Mouse (Mus musculus) limb, embryonic 11.5 days (tissue): ENCODE data around the gene Nudt7. TPM values are rescaled to one million over a fixed set of nuclear protein-coding genes. Genes with fewer than 3 reads are reported as not detected.

Source experiments
- ATAC-seq: fragments of 200-750 bp; cut with Nextera tagmentation; 2 replicates; pipeline ENCODE4 v1.8.0; 2017; ENCODE audit warnings: low read depth; ENCODE audit not compliant: insufficient number of reproducible peaks, low FRiP score, low TSS enrichment
- DNase-seq: peaks from one replicate; pipeline ENCODE4 v3.0.0-alpha.2; 2015; ENCODE audit warnings: low spot score
- H3K27ac ChIP-seq: fragments of 300-500 bp; sonication (generic); replicated peaks from 2 replicates; pipeline ENCODE4 v1.5.1; 2014; ENCODE audit warnings: low read depth, mild to moderate bottlenecking, low read length
- H3K27me3 ChIP-seq: fragments of 300-500 bp; sonication (generic); 2 replicates; pipeline ENCODE4 v1.6.1; 2014; ENCODE audit warnings: mild to moderate bottlenecking, low read length, mixed read lengths; ENCODE audit not compliant: control insufficient read depth, insufficient read depth
- H3K36me3 ChIP-seq: fragments of 300-500 bp; sonication (generic); 2 replicates; pipeline ENCODE4 v1.6.1; 2014; ENCODE audit warnings: mild to moderate bottlenecking, low read length, moderate library complexity, mixed read lengths; ENCODE audit not compliant: control insufficient read depth, insufficient read depth
- H3K4me1 ChIP-seq: fragments of 300-500 bp; sonication (generic); 2 replicates; pipeline ENCODE4 v1.6.1; 2014; ENCODE audit warnings: low read length, mixed read lengths; ENCODE audit not compliant: control insufficient read depth, insufficient read depth
- H3K4me2 ChIP-seq: fragments of 300-500 bp; sonication (generic); 2 replicates; pipeline ENCODE4 v1.6.1; 2014; ENCODE audit warnings: low read depth, mild to moderate bottlenecking, moderate library complexity; ENCODE audit not compliant: severe bottlenecking
- H3K4me3 ChIP-seq: fragments of 300-500 bp; sonication (generic); 2 replicates; pipeline ENCODE4 v1.5.1; 2014; ENCODE audit warnings: low read depth, low read length
- H3K9ac ChIP-seq: fragments of 300-500 bp; sonication (generic); 2 replicates; pipeline ENCODE4 v1.6.1; 2014; ENCODE audit warnings: mild to moderate bottlenecking, low read length
- H3K9me3 ChIP-seq: fragments of 300-500 bp; sonication (generic); 2 replicates; pipeline ENCODE4 v1.6.1; 2016; ENCODE audit warnings: low read length; ENCODE audit not compliant: control insufficient read depth
- WGBS: fragments of 180-500 bp; shearing (Covaris S2); extraction: QIAGEN DNeasy Blood & Tissue Kit; methylation state at CpG from one replicate; pipeline ENCODE4 v1.1.7; 2014; 5-methylcytosine and 5-hydroxymethylcytosine counted together
- polyA plus RNA-seq: library from polyadenylated mRNA; unstranded; fragments of >200 nt; fragmentation: Nextera tagmentation; extraction: Ambion mirVana; gene quantifications from 2 replicates; pipeline ENCODE4 v1.2.1, GENCODE M21; 2014

Nudt7 gene
- polyA plus RNA-seq, 1 experiment from 2014 or later: 11.2 TPM

DNA sequence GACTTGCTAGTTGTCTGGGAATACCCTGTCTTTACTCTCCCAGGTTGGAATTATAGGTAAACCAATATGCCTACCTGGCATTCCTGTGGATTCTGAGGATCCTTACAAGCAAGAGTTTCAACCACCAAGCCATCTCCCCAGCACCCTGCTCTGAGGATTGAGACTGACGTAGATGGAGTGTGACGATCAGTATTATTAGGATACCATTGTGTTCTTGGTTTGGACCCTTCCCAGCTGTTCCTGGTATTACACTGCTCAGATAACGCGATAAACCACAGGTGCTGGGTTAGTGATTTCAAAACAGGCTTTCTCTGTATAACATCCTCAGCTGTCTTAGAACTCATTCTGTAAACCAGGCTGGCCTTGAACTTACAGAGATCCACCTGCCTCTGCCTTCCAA is 1.9 kb upstream of the Nudt7 start:
- 93% methylated on average over 4 of the region's 4 CpGs for WGBS
- H3K36me3 ChIP-seq: no peaks in the 10 kb centered on the region
- ATAC-seq (no peak), DNase-seq (no peak)
- no peaks in the 10 kb centered on the region for H3K27me3 ChIP-seq
- H3K9me3 ChIP-seq: no peaks in the 10 kb centered on the region
- no peak overlapping the region for H3K4me3 ChIP-seq
- no peak overlapping the region for H3K9ac ChIP-seq
- no peaks in the 10 kb centered on the region for H3K4me1 ChIP-seq
- H3K27ac ChIP-seq: no peak overlapping the region
- H3K4me2 ChIP-seq: no peak overlapping the region

DNA sequence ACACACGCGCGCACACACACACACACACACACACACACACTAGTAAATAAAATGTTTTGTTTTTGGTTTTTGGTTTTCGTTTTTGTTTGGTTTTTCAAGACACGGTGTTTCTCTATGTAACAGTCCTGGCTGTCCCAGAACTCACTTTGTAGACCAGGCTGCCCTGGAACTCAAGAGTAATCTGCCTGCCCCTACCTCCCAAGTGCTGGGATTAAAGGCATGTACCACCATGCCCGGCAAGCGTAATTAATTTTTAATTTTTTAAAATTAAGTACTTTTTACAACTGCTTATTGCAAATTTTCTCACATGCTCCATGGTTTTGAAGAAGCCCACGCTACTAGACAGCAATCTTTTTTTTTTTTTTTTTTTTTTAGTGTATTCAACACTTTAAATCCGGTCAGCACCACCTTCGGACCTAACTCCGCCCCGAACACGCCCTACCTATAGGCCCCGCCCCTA is 277 bp upstream of the Nudt7 start:
- Histone ChIP-seq H3K4me3 (peak overlapping the region; percentile 46), H3K36me3 (no peaks in the 10 kb centered on the region), H3K27ac (no peak overlapping the region), H3K9me3 (no peaks in the 10 kb centered on the region), H3K4me1 (no peaks in the 10 kb centered on the region), H3K9ac (no peak overlapping the region), H3K4me2 (peak overlapping the region; percentile 72), H3K27me3 (no peaks in the 10 kb centered on the region)
- 21% methylated on average over 14 of the region's 14 CpGs for WGBS
- ATAC-seq: 0 out of 2 replicates have a peak, but pooled peaks have one; percentile 18
- no peak for DNase-seq

DNA sequence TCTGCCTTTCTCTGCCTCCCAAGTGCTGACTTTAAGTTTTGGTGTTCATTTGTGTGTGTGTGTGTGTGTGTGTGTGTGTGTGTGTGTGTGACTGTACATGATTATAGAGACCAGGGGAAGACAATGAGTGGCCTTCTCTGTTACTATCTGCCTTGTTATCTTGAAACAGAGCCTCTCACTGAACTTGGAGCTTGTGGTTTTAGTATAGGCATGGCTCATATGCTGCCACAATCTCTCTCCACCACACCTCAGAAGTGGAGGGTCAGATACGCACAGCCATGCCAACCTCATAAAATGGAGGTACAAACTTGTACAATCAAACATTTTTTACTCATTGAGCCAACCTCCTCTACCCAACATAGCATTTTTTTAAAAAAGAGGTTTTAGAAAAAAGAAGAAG is 3.4 kb downstream of the Nudt7 start:
- no peak for DNase-seq
- WGBS: 100% methylated on average over 1 of the region's 1 CpGs
- H3K4me2 ChIP-seq: no peak overlapping the region
- no peaks in the 10 kb centered on the region for H3K4me1 ChIP-seq
- H3K9ac ChIP-seq: no peak overlapping the region
- no peak overlapping the region for H3K4me3 ChIP-seq
- H3K27ac ChIP-seq: no peak overlapping the region
- H3K9me3 ChIP-seq: no peaks in the 10 kb centered on the region
- H3K36me3 ChIP-seq: no peaks in the 10 kb centered on the region
- ATAC-seq: no peak
- no peaks in the 10 kb centered on the region for H3K27me3 ChIP-seq

DNA sequence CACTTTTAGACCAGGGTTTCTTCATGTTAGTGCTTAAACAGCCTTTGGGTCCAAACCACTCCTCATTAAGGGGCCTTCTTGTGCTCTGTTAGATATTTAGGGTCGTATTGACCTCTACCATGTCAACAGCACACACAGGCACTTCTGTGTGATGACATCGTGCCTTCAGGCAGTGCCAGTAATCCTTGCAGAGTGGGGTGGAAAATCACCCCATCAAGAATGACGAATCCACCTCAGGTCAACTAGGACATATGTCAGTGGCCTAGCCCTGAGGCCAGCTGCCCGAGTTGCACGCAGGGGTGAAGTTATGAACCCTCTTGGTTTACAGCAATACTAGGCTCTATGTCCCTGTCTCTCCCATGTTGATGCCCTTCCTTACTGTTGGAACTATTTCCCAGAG is 3.8 kb downstream of the Nudt7 start:
- H3K27me3 ChIP-seq: no peaks in the 10 kb centered on the region
- ATAC-seq (no peak), DNase-seq (no peak)
- no peak overlapping the region for H3K27ac ChIP-seq
- no peaks in the 10 kb centered on the region for H3K4me1 ChIP-seq
- no peaks in the 10 kb centered on the region for H3K9me3 ChIP-seq
- H3K4me3 ChIP-seq: no peak overlapping the region
- no peaks in the 10 kb centered on the region for H3K36me3 ChIP-seq
- H3K9ac ChIP-seq: no peak overlapping the region
- H3K4me2 ChIP-seq: no peak overlapping the region
- 74% methylated on average over 5 of the region's 5 CpGs for WGBS

DNA sequence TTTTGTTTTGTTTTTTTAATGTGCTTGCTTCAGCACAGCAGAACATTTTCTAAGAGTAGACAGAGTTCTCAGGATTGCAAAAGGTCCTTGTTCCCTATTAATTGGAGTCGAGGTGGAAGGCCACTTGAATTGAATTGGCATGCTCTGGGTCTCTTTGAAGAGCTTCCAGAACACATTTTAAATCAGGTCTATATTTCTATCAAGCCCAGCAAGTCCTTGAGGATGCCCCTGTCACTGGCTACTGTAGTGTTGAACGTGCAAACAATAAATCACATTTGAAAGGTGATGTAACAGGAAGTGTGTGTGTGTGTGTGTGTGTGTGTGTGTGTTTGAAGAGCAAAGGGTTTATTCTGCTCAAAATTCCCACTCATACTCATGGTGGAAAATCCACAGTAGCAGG is 7.1 kb downstream of the Nudt7 start:
- Histone ChIP-seq H3K4me1 (no peaks in the 10 kb centered on the region), H3K4me3 (no peak overlapping the region), H3K27ac (no peak overlapping the region), H3K9me3 (no peaks in the 10 kb centered on the region), H3K27me3 (no peaks in the 10 kb centered on the region), H3K4me2 (no peak overlapping the region), H3K9ac (no peak overlapping the region), H3K36me3 (no peaks in the 10 kb centered on the region)
- ATAC-seq (no peak), DNase-seq (no peak)
- 77% methylated on average over 2 of the region's 2 CpGs for WGBS

DNA sequence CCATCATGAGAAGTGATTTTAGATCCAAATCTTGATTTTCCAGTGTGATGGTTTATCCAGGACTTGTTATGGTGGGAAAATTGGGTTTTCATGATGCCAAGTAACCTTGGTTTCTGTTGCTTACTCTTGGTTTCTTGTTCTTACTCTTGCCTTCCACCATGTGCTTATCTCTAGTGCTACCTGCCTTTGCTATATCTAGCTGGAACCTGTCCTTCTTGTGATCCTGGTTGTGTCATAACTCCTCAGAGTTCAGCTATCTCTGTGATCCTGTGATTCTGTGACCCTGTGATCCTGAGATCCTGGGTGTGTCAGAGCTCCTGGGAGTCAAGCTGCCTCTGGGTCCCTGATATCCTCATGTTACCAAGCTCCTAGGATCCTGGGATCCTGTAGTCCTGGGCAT is 8.8 kb downstream of the Nudt7 start:
- ATAC-seq (no peak), DNase-seq (no peak)
- Histone ChIP-seq H3K4me3 (no peak overlapping the region), H3K36me3 (no peaks in the 10 kb centered on the region), H3K9ac (no peak overlapping the region), H3K9me3 (no peaks in the 10 kb centered on the region), H3K4me2 (no peak overlapping the region), H3K4me1 (no peaks in the 10 kb centered on the region), H3K27me3 (no peaks in the 10 kb centered on the region), H3K27ac (no peak overlapping the region)

DNA sequence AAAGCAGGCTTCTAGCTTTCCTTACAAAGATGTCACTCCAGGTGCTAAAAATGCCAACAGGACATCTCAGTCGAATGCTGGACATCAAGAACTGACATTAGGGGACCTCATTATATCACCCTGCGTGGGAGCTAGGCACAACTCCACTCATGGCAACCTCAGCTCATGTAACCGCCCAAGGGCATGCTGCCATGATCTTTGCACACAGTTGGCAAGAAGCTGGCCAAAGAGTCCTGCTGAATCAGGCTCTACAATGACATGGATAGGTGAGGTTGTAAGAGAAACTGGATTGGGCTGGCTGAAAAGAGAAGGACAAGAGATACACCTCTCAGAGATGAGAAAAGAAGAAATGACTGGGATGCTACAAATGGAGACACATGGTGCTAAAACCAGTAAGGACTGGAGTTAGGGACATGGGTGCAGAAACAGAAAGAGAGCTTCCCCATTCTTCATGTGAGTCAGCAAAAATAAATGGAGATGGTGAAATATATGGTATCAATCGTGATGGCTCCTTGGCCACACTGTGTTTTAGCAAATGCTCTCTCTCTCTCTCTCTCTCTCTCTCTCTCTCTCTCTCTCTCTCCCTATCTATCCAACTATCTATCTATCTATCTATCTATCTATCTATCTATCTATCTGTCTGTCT is 10.4 kb downstream of the Nudt7 start:
- no peak overlapping the region for H3K4me2 ChIP-seq
- H3K4me3 ChIP-seq: no peak overlapping the region
- H3K4me1 ChIP-seq: no peaks in the 10 kb centered on the region
- no peak overlapping the region for H3K27ac ChIP-seq
- DNase-seq (no peak), ATAC-seq (no peak)
- 80% methylated on average over 4 of the region's 4 CpGs for WGBS
- no peak overlapping the region for H3K9ac ChIP-seq
- H3K9me3 ChIP-seq: no peaks in the 10 kb centered on the region
- no peaks in the 10 kb centered on the region for H3K27me3 ChIP-seq
- H3K36me3 ChIP-seq: no peaks in the 10 kb centered on the region

DNA sequence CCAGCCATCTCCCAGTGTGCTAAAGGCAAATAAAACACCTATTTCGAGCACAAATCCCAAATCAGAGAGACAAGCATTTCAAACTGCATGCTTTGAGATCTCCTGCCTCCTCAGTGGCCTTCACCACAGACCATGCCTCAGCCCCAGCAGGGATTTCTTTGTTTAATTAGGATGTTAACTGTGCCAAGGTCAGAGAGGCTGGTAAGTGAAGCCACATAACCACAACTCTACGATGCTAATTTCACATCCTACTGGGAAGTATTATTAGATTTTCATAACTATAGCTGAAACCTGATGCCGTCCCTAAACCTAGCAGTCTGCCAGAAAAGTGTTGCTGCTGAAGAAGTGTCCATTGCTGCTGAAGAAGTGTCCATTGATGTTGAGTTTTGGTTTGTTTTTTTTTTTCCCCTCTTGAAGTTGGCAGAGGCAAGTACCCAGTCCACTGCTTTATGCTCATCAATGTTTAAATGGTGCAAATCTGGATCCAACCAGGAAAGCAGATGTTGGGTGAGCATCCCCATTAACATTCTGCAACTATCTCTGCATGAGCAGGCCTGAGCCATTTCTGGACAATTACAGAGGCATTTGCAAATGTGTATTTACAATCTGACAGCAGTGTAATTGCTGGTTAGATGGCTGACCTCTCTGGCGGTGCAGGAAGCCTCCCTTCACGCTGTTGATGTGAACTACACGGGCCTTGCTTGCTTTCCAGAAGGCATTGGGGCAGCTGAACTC is 20.1 kb downstream of the Nudt7 start:
- no peak overlapping the region for H3K9ac ChIP-seq
- no peaks in the 10 kb centered on the region for H3K36me3 ChIP-seq
- H3K9me3 ChIP-seq: no peaks in the 10 kb centered on the region
- H3K27ac ChIP-seq: no peak overlapping the region
- H3K4me3 ChIP-seq: no peak overlapping the region
- DNase-seq (no peak), ATAC-seq (no peak)
- WGBS: 55% methylated on average over 6 of the region's 6 CpGs
- H3K4me1 ChIP-seq: 0 out of 2 replicates have a peak, but pooled peaks cover 2% of the 10 kb centered on the region
- H3K4me2 ChIP-seq: no peak overlapping the region
- H3K27me3 ChIP-seq: no peaks in the 10 kb centered on the region
